Mouse (Mus musculus) left cerebral cortex, postnatal 36 days (tissue): ENCODE measurements at regions not wholly inside any gene's neighbourhood (a gene's known extent, or its start where the extent isn't known, plus 50 kb on each side); places are given as distances from the start of the nearest gene placed in this dataset.

Experiments used
- DNase-seq, 2 experiments: peaks; one replicate each; pipeline ENCODE4 v3.0.0; 2021 to 2022; ENCODE audit warnings: low spot score in 2 of 2, mixed read lengths in 1 of 2
- intact Hi-C: fragments of 180-260 bp; cut with DNase I; formaldehyde crosslinking; loops from one replicate; pipeline ENCODE4 v1.15.1; 2025

DNA sequence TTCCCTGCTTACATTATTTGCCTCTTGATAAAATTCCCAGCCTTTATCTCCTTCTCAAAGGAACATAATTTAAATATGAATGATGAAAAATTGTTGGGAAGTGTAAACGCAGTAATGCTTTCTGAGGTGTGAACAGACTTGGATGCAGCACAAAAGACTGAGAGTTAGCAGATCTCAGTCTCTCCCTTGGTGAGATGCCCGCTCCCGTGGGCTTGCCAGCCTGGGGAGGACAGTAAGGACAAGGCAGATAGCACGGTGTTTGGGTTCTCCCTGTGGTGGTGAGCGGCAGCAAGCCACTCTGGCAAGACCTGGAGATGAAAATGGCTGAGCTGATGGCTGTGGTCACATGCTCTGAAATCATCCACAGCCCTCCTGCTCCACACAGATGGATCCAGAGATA is 176.8 kb upstream of the Cdh4 start:
- intact Hi-C loops, result no loop called here
- DNase-seq, result no peak

DNA sequence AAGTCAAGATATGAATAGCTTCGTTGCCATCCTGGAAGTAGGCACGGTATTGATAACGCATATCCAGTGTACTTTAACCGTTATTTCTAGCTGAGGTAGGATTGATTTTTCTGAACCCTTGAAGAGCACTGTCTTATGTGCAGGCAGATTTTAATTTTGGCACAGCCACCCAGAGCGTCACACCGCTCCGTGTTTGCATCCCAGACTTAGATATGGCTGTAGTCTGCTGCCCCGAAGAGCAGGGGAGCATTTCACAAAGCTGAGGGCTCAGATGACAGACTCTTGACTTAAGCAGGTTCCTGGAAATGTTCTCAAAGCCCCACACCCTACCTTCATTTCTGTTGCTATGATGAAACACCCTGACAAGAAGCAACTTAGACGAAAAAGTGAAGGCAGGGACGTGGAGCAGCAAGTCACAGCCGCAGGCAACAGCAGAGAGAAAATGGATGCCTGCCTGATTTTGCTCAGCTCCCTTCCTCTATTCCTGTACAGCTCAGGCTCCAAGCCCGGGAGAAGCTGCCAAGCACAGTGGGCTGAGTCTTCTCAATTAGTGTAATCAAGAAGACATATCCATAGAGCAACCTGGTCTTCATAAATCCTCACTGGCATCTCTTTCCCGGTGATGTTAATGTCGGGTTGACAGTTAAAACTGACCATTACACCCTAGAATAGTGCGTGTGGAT is 164.9 kb upstream of the Cdh4 start:
- no peak for DNase-seq
- intact Hi-C loops, result no loop called here

GRCm38 (mm10) chr2:179277887-179278282 is 164.3 kb upstream of the Cdh4 start:
- no peak for DNase-seq

DNA sequence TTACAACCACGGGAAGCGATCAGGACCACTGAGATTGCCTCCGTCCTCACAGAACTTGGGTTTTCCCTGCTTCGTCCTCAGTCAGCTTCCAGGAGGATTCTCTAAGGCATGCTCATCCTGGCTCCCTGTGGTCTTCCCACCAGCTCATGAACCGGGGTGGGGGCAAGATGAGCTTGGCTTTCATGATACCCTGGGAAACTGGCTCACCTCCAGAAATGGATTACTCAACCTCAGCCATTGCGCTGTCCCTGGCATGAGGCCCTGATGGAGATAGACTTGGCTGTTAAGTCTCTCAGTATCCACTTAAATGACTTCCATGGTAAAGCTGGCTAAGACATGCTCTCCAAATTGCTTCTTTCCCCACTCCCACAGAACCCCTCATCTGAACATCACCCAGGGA is 160.0 kb upstream of the Cdh4 start:
- intact Hi-C loops, result no loop called here
- no peak for DNase-seq

More at GRCm38 (mm10) chr2:179277887-179278282, 164.3 kb upstream of the Cdh4 start:
- intact Hi-C loops, result no loop called here

DNA sequence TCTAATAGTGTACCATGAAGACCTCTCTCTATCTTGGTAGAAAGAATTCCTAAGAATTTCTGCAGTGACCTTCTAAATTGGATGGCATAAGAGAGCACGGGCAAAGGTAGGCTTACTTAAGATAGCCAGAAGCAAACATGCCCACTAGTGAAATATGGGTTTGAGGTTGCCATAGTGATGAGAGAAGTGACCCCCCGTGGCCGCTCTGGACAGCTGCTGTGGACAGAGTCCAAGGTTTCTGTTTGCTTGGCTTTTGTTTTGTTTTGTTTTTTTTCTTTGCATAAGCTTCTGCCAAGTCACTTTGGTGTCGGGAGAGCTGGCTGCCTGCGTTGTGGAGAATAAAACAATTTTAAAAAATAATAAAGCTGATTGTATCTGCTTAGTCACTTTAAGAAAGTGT is 151.8 kb upstream of the Cdh4 start:
- no peak for DNase-seq
- intact Hi-C loops, result no loop called here

DNA sequence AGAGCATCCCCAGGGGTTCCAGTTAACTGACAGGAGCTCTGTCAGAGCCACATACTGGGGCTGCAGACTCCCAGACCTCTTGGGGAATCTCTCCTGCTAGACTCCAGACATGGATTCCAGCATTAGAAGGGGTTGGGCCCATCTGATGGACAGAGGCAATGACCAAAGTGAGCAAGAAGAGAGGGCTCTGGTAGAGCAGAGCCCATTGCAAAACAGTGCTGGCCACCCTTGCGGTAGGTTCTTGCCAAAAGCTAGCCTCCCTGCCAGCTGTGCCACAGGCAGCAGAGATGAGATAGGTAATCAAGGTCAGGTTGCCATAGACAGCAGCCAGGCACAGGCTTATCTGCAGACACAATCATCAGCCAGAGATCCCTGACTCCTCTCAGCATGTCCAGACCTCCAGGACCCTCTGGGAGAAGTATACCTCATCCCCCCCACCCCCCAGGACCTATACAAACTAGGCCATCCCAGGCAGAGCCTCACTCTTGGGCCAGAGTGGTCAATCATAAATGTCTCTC is 151.1 kb upstream of the Cdh4 start:
- intact Hi-C loops, result no loop called here
- no peak for DNase-seq

GRCm38 (mm10) chr2:179291958-179292357 is 150.3 kb upstream of the Cdh4 start:
- DNase-seq, result no peak
- intact Hi-C loops, result no loop called here

DNA sequence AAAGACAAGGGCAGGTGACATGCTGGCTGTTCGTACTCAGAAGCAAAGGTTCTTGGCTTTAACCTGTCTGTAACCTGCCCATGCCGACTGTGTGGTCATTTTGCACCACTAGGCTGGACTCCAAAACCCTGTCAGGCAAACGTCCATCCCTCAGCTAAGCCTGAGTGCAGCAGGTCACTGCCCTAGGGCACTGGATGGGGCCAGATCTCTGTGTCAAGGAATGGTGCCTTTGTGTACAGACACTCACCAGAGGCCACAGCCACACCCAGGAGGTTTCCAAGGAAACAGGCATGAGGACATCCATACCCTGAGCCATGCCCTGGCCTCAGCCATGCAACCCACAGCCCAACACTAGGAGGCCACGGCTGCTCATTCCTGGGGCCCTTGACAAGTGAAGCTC is 149.7 kb upstream of the Cdh4 start:
- DNase-seq, result no peak
- intact Hi-C loops, result no loop called here

- intact Hi-C loops, result no loop called here
- no peak for DNase-seq
These were observed 149.1 kb upstream of the Cdh4 start for GRCm38 (mm10) chr2:179293114-179293513.

DNA sequence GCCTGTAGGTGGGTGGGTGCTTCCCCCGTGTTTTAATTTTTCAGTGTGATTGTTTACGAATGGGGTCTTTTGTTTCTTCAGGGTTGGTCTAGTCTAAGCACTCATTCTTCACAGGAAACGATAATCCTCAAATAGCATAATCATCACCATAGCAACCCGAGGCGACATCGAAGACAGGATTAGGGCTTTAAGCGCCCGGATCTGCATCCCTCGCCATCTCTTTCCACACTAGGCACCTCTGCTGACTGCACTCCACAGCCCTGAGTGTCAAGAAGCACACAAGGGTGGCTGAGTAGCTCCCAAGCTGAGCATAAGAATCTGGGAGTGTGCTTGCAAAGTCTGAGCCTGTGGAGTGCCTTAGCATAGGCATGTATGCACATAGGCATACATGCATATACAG is 145.2 kb upstream of the Cdh4 start:
- intact Hi-C loops, result no loop called here
- no peak for DNase-seq

GRCm38 (mm10) chr2:179303765-179304164 is 138.5 kb upstream of the Cdh4 start:
- intact Hi-C loops, result no loop called here
- DNase-seq, result no peak

- DNase-seq, result no peak
- intact Hi-C loops, result no loop called here
These were observed 134.8 kb upstream of the Cdh4 start for GRCm38 (mm10) chr2:179307286-179307931.

- DNase-seq, result no peak
- intact Hi-C loops, result no loop called here
These were observed 134.3 kb upstream of the Cdh4 start for GRCm38 (mm10) chr2:179307932-179308303.

- intact Hi-C loops, result no loop called here
- no peak for DNase-seq
These were observed 124.2 kb upstream of the Cdh4 start for GRCm38 (mm10) chr2:179318046-179318445.

DNA sequence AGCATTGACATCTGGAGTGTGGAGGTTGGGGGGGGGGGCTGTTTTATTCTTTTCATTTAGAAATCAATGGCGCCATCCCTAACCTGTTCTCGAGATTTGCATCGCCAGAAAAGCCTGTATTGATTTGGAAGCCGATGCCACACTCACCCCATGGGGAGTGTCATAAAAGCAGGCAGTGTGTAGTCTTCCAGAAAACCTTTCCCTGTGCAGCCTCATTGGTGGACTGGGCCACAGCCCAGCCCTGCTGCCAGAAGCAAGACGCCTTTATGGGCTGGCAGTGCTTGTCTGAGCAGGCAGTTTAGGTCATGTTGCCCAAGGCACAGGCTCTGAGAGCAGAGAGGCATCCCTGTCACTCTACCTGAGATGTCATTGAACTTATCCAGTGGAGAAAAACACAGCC is 117.0 kb upstream of the Cdh4 start:
- no peak for DNase-seq
- intact Hi-C loops, result no loop called here

- no peak for DNase-seq
- intact Hi-C loops, result no loop called here
These were observed 109.2 kb upstream of the Cdh4 start for GRCm38 (mm10) chr2:179332872-179333489.

GRCm38 (mm10) chr2:179333587-179333986 is 108.6 kb upstream of the Cdh4 start:
- intact Hi-C loops, result no loop called here
- DNase-seq, result no peak

- DNase-seq, result no peak
- intact Hi-C loops, result no loop called here
These were observed 106.0 kb upstream of the Cdh4 start for GRCm38 (mm10) chr2:179336235-179336634.

DNA sequence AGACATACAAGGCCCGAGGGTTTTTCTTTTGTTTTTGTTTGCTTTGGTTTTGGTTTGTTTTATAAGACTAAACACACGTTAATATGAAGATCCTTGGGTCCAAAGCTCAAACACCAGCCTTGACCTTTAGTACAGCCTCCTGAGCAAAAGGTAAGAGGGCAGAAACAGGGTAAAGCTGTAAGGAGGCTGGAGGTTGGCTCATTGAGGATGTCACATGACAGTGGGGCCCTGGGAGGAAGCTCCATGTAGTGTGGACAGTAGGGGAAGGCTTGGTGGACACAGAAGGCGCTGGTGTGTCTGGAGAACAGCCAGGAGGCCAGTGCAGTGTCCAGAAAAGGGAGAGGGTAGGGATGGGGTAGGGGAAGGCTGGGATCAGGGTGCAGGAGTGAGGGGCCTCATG is 89.6 kb upstream of the Cdh4 start:
- intact Hi-C loops, result no loop called here
- DNase-seq, result no peak

GRCm38 (mm10) chr2:179354866-179355265 is 87.4 kb upstream of the Cdh4 start:
- DNase-seq, result no peak

GRCm38 (mm10) chr2:179370882-179371546 is 71.2 kb upstream of the Cdh4 start:
- intact Hi-C loops, result no loop called here
- DNase-seq, result no peak

More at GRCm38 (mm10) chr2:179354866-179355265, 87.4 kb upstream of the Cdh4 start:
- intact Hi-C loops, result no loop called here
